Mouse (Mus musculus) bone marrow macrophage, adult 2 months (primary cell): Measurements from ENCODE around the gene Tuba1a.
"Not testable (repeated sequence)": the region's sequence is repeated elsewhere in the genome, so short reads cannot be mapped to it uniquely, and the experiment has no call there.

Source experiments
- CTCF ChIP-seq: IDR thresholded peaks from 2 replicates; pipeline ENCODE4 v1.5.1; 2012; ENCODE audit warnings: low read depth, mild to moderate bottlenecking, low read length, moderate library complexity
- POLR2A ChIP-seq: IDR thresholded peaks from 2 replicates; pipeline ENCODE4 v1.6.1; 2012; ENCODE audit warnings: mild to moderate bottlenecking, low read depth, low read length, borderline replicate concordance

- TF ChIP-seq CTCF, POLR2A: not testable (repeated sequence)
Measured at GRCm38 (mm10) chr15:98933004-98933671, 20.4 kb downstream of the Tuba1a start.
